Mouse (Mus musculus) ES-CJ7 (cell line): Measurements from ENCODE around the gene Kazn.

Experiments used
- DNase-seq: peaks from one replicate; pipeline ENCODE4 v3.0.0; 2011; ENCODE audit warnings: low read depth, low spot score

Gene Kazn

DNA sequence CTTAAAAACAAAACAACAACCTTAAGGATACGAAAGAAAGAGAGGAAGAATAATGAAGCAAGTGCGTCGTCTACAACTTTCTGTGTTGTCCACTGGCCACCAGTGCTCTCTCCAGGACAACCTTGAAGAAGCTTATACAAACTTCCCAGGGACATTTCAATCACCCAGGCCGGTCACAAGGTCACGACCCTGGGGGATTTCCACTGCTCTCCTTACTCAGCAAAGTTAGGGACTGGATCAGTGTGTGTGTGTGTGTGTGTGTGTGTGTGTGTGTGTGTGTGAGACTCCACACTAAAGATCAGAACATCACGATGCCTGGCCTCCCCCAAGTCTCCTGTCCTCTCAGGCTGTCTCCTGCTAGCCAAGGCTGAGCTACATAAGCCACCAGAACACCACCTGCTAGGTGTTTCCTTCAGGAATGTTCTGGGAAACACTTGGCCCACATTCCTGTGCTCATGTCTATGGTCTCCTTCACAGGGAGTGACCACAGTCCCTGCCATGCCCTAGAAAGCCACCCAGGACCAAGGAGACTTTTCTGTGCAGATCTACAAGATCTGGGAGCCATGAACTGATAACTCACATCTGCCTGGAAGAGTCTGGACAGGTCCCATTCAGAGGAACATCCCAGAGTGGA, 3.7 kb upstream of the Kazn start:
- DNase-seq, result no peak

- DNase-seq, result no peak
Observed at GRCm38 (mm10) chr4:142242164-142242563, 3.0 kb upstream of the Kazn start.

- DNase-seq, result no peak
Observed at GRCm38 (mm10) chr4:142240874-142241273, 1.7 kb upstream of the Kazn start.

DNA sequence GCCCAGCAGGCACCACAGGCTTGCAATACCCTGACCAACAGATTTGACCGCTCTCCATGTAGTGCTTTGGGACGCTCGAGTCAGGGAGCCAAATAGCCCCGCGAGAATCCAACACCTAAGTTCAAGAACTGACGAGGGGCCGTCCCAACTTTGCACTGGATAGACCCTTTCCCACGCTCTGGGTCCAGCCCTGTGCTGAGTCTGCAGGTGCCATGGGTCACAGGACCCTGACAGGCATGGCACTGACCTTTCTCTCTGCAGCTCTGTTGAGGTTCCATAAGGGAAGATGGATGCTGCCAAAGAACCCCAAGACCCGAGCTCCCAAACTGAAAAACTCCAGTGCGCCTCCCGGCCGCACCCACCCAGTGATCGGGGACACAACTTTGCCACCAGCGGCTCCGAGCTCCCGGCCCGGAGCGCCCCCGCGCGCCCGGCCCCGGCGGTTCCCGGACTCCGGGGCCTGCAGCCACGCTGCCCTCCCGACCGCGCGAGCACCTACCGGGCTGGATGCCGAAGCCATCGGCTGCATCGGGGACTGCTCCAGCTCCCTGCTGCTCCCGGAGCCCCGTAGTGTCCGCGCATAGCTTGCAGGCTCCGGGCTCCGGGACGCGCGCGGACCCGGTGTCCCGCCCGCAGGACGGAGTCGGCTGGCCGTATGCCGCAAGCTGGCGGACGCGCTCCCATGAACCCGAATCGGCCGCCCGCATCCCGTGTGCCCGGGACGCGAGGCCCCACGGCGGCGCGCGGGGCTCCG, 538 bp downstream of the Kazn start:
- no peak for DNase-seq

- DNase-seq, result peak; percentile 37
Observed at GRCm38 (mm10) chr4:142238041-142238440, 1.2 kb downstream of the Kazn start.

GRCm38 (mm10) chr4:142236681-142237080, 2.5 kb downstream of the Kazn start:
- no peak for DNase-seq

- DNase-seq, result no peak
Observed at GRCm38 (mm10) chr4:142235426-142235825, 3.8 kb downstream of the Kazn start.

DNA sequence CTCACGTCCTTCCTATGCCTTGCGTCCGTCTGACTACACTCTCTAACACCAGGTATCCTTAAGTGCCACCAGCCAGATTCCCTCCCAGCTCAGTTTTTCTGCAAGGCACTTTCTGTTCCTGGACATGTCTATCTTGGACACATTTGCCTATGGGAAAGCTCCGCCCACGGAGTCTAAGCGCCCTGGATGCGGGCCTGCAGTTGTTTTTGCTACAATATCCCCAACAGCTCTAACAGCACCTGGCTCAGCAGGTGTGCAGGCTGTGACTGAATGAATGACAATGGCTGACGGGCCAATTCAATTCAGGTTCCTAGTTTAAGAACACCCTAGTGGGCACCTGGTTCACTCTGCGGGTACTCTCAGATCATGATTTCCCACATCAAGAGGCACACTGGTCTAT, 4.4 kb downstream of the Kazn start:
- peak; percentile 83 for DNase-seq

- no peak for DNase-seq
Observed at GRCm38 (mm10) chr4:142228821-142229575, 10.2 kb downstream of the Kazn start.

GRCm38 (mm10) chr4:142223898-142224645, 15.1 kb downstream of the Kazn start:
- no peak for DNase-seq

DNA sequence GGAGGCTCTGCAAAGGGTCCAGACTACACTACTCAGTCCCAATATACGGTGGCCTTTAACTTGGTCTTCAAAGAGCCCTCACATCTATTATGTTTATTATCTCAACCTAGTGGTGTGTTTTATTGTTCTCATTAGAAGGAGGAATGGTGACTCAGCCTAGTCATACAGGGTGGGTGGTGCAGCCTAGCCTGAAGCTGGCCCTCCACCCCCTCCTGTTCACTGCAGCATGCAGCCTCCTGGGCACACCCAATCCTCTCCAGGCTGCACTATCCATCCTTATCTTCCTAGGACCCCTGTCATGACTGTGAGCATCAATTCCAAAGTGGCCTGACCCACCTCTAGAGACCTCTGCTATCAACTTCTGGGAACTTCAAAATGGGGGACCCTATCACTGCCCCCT, 16.8 kb downstream of the Kazn start:
- DNase-seq, result no peak

GRCm38 (mm10) chr4:142221757-142222072, 17.5 kb downstream of the Kazn start:
- DNase-seq, result no peak

DNA sequence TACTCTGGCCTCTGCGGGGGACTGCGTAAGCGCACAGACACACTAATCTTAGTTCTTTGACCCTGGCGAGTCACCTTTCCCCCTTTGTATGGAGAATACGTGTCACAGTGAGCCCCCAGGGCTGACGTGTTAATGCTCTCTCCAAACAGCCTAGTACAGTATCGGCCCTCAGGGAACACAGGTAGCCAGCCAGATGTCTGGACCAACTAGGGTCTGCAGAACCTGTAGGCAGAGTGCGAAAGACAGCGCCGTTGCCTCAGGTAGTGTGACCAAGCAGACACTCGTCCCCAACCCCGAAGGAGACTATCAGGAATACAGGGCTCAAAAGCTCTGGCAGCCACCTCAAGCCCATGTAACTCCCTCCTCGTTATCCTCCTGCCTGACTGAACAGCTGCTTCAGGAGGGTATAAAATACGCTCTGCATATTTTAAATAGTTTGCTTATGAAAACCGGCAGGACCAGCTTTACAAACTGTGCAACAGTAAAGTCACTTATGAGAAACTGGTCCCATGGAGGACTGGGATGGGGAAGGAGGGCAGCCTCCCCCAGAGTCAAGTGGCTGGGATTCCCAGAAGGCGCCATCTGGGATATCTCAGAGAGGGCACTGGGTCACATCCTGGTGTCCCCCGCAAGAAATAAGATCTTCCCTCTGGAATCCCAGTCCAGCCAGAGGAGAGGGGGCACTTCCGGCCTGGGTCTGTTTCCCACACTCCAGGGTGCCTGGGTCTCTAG, 18.0 kb downstream of the Kazn start:
- DNase-seq, result no peak

GRCm38 (mm10) chr4:142218997-142219396, 20.2 kb downstream of the Kazn start:
- peak; percentile 59 for DNase-seq

DNA sequence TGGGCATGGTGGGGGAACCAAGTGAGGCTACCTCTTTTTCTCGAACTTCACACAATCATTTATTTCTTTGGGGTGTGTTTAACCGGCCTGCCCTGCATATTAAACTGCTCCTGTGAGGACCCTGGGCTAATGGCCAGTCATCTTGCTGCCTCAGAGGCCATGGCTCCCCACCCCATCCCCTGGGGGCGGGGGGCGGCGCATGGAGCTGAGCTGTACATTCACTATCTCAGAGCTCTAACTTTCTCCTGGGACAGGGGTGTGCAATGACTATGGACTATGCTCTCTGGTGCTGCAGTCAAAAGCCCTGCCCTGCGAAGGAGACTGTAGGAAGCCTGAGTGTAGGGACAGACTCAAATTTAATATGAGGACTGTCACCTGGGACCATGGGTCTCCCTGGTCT, 22.2 kb downstream of the Kazn start:
- no peak for DNase-seq

DNA sequence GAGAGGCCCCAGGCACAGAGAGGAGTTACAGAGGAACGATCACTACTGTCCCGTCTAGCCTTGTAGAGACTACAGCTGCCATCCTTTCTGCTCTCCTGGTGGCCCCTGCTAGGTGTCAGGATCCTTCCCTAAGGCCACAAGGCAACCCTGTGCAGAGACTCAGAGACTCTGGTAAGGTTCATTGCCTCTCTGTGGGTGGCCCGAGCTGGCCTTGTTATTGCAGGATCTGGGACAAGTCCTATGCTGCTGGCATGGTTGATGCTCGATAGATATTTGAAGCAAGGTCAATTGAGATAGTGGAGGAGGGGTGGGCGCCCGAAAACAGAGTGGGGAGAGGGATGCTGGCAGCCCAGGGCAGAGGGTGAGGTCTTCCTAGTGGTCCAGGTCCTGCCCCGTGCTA, 23.4 kb downstream of the Kazn start:
- DNase-seq, result no peak

GRCm38 (mm10) chr4:142214532-142214931, 24.7 kb downstream of the Kazn start:
- DNase-seq, result no peak

DNA sequence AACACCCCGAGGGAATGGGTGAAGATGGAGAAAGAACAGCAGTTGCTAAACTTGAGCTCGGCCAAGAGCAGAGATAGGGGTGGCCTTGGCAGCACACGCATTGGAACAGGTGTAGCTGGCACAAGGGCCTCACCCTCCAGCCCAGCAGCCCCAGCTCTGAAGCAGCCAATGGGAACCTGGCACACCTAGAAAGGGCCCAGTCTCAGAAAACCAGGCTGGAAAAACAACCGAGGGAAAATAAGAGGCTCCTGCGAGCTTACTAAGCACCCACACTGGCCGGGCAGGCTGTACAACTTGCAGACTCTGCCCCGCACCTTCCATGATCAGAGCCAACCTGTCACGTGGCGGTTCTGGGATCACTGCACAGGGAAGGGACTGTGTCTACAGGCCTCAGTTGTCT, 26.8 kb downstream of the Kazn start:
- DNase-seq, result no peak

DNA sequence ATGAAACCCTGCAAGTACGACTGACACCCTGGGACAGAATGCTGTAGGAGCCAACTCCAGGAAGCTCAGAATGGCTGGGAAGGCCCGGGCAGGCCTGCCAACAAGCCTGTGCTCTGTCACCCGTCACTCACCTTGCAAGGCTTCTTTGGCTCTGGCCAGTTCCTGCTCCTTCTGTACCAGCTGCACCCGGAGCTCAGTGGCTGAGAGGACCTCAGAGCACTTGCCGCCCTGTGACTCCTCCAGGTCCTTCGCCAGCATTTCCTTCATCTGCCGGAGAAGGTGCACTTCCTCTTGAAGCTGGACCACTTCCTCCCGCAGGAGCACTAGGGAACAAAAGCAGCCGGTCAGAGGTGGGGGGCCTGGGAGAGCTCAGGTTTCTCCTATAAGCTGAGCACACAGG, 29.3 kb downstream of the Kazn start:
- DNase-seq, result no peak

DNA sequence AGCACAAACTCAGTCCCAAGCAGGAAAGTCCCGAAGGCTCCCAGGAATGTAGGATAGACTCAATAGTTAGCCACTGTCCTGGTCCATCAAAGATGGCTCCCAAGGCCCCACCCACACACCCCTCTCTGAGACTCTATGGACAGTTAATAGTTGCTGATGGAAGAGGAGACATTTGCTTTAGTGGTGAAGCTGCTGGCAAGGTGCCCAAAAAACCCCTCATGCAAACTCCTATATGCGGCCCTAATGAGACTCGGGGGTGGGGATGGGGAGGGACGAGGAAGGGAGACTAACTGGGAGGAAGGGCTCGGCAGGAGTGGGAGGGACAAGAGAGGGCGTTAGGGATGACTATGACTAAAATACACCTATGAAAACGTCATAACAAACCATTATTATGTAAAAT, 29.7 kb downstream of the Kazn start:
- DNase-seq, result no peak

- DNase-seq, result peak; percentile 81
Observed at GRCm38 (mm10) chr4:142205693-142206092, 33.5 kb downstream of the Kazn start.
